Mouse (Mus musculus) cerebellum, adult 11 months (tissue): ENCODE measurements around the gene Gm17677.

Source experiments
- DNase-seq: peaks from one replicate; pipeline ENCODE4 v3.0.0; 2022

Gm17677 gene

GRCm38 (mm10) chr9:35740749-35741148 is at the start of gene Gm17677:
Gene Gm17677 (plus strand): TSS chr9:35741049.
- DNase-seq: no peak

GRCm38 (mm10) chr9:35691924-35692323 is 48.9 kb upstream of the Gm17677 start:
- no peak for DNase-seq

- no peak for DNase-seq
Measured at GRCm38 (mm10) chr9:35707265-35707664, 33.6 kb upstream of the Gm17677 start.

- DNase-seq: no peak
Measured at GRCm38 (mm10) chr9:35756843-35757242, 16.0 kb downstream of the Gm17677 start.

- DNase-seq: no peak
Measured at GRCm38 (mm10) chr9:35778009-35778408, 37.2 kb downstream of the Gm17677 start, which contains the start of gene Gm17727. Gene Gm17727 (minus strand): TSS chr9:35778109.

- no peak for DNase-seq
Measured at GRCm38 (mm10) chr9:35790001-35790400, 49.2 kb downstream of the Gm17677 start, which contains the start of the genes Gm27235 and D730048I06Rik. Gene Gm27235 (minus strand): TSS chr9:35790101. Gene D730048I06Rik (minus strand): TSS chr9:35790112.
